Mouse (Mus musculus): ENCODE measurements around the gene Gdi2. TPM values are rescaled to one million over a fixed set of nuclear protein-coding genes. Genes with fewer than 3 reads are reported as not detected.
"Not testable (repeated sequence)": the region's sequence is repeated elsewhere in the genome, so short reads cannot be mapped to it uniquely, and the experiment has no call there.

Gene Gdi2
- total RNA-seq (2021), result 100 to 1,000 TPM; 313 to 314 TPM
- long read RNA-seq, experiment 1, full-length matches to known transcripts, result 183 of 200 reads
- long read RNA-seq, experiment 1, partial matches to known transcripts, result 10 of 200 reads
- long read RNA-seq, experiment 1, other reads (novel, unspliced or antisense), result 7 of 200 reads
- long read RNA-seq, experiment 2, full-length matches to known transcripts, result 165 of 179 reads
- long read RNA-seq, experiment 2, partial matches to known transcripts, result 7 of 179 reads
- long read RNA-seq, experiment 2, other reads (novel, unspliced or antisense), result 7 of 179 reads

GRCm38 (mm10) chr13:3537594-3538222, at the start of gene Gdi2:
TSS of gene Gdi2 (plus strand) at chr13:3538063.
- peak; percentile 91 to 95 for DNase-seq (ENCODE audit: low spot score in 2 of 2)

GRCm38 (mm10) chr13:3495526-3495925, 42.3 kb upstream of the Gdi2 start:
- no peak for DNase-seq (ENCODE audit: low spot score in 2 of 2)

GRCm38 (mm10) chr13:3501014-3501413, 36.8 kb upstream of the Gdi2 start:
- not testable (repeated sequence) for DNase-seq (ENCODE audit: low spot score in 2 of 2)

GRCm38 (mm10) chr13:3515351-3515750, 22.5 kb upstream of the Gdi2 start:
- not testable (repeated sequence) for DNase-seq (ENCODE audit: low spot score in 2 of 2)

- not testable (repeated sequence) for DNase-seq (ENCODE audit: low spot score in 2 of 2)
These were observed 18.5 kb upstream of the Gdi2 start for GRCm38 (mm10) chr13:3519357-3519756.

GRCm38 (mm10) chr13:3519994-3520393, 17.9 kb upstream of the Gdi2 start:
- DNase-seq (ENCODE audit: low spot score in 2 of 2), result not testable (repeated sequence)

GRCm38 (mm10) chr13:3523459-3523858, 14.4 kb upstream of the Gdi2 start:
- DNase-seq (ENCODE audit: low spot score in 2 of 2), result no peak

GRCm38 (mm10) chr13:3523946-3524345, 13.9 kb upstream of the Gdi2 start:
- DNase-seq (ENCODE audit: low spot score in 2 of 2), result no peak

- no peak for DNase-seq (ENCODE audit: low spot score in 2 of 2)
These were observed 12.2 kb upstream of the Gdi2 start for GRCm38 (mm10) chr13:3525611-3526051.

- no peak for DNase-seq (ENCODE audit: low spot score in 2 of 2)
These were observed 11.5 kb upstream of the Gdi2 start for GRCm38 (mm10) chr13:3526328-3526727.

GRCm38 (mm10) chr13:3530451-3530850, 7.4 kb upstream of the Gdi2 start:
- DNase-seq (ENCODE audit: low spot score in 2 of 2), result no peak

GRCm38 (mm10) chr13:3531176-3531575, 6.7 kb upstream of the Gdi2 start:
- DNase-seq (ENCODE audit: low spot score in 2 of 2), result not testable (repeated sequence)

- DNase-seq (ENCODE audit: low spot score in 2 of 2), result no peak
These were observed 6.1 kb upstream of the Gdi2 start for GRCm38 (mm10) chr13:3531692-3532320.

- DNase-seq (ENCODE audit: low spot score in 2 of 2), result no peak
These were observed 5.4 kb upstream of the Gdi2 start for GRCm38 (mm10) chr13:3532451-3532850.

GRCm38 (mm10) chr13:3534146-3534545, 3.7 kb upstream of the Gdi2 start:
- no peak for DNase-seq (ENCODE audit: low spot score in 2 of 2)

GRCm38 (mm10) chr13:3538223-3538968, 533 bp downstream of the Gdi2 start:
- peak; percentile 48 to 71 for DNase-seq (ENCODE audit: low spot score in 2 of 2)

GRCm38 (mm10) chr13:3538969-3539562, 1.2 kb downstream of the Gdi2 start:
- no peak for DNase-seq (ENCODE audit: low spot score in 2 of 2)

GRCm38 (mm10) chr13:3540166-3540565, 2.3 kb downstream of the Gdi2 start:
- DNase-seq (ENCODE audit: low spot score in 2 of 2), result no peak

GRCm38 (mm10) chr13:3541159-3541782, 3.4 kb downstream of the Gdi2 start:
- no peak for DNase-seq (ENCODE audit: low spot score in 2 of 2)

GRCm38 (mm10) chr13:3544077-3544874, 6.4 kb downstream of the Gdi2 start:
- no peak for DNase-seq (ENCODE audit: low spot score in 2 of 2)

All from left cerebral cortex, adult 18-20 months (tissue).